Mouse (Mus musculus): ENCODE measurements at regions not wholly inside any gene's neighbourhood (a gene's known extent, or its start where the extent isn't known, plus 50 kb on each side); places are given as distances from the start of the nearest gene placed in this dataset.

DNA sequence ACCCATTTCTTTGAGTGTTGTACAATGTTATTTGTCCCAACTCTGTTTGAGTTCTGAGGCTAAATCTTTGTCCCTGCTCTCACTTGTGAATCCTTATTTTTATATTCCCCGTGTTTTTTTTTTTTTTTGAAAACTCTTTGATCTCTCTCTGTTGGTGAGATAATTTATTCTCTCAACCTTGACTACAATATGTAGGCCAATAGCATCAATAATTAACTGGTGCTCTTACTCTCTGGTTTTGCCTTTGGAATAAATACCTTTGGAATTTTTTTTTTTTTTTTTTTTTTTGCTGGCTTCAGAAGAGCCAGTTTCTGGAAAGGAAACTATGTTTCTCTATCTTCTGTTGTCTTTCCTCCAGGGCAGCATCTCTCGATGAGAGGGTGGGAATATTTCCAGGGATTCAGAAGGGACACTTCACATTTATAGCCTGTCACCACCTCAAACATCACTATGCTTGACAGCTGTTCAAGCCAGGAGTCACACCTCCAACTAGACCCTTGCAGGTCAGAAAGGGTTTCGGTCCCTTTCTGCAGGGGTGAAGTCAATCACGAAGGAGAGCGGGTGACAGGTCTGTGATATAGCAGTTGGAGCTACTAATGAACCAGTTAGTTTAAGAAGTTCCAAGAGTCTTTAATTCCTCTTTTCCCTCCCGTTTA lies 330.9 kb upstream of the Fam241a start:
- no peak for DNase-seq (ENCODE audit: low spot score)
- TF ChIP-seq CTCF (IDR thresholded peaks at IDR 0.05; ENCODE audit: low read depth), result no peak

GRCm38 (mm10) chr3:128226503-128226902 lies 330.4 kb upstream of the Fam241a start:
- H3K4me1 ChIP-seq (replicated peaks; ENCODE audit: insufficient read depth, low read length), result peaks cover 3% of the 10 kb centered on the region; the same call in 1 of the 2 replicates
- peak overlapping the region; percentile 54 for H3K27ac ChIP-seq
- H3K4me3 ChIP-seq (replicated peaks; ENCODE audit: low read depth, low read length), result no peak overlapping the region
- DNase-seq (ENCODE audit: low spot score), result no peak
- no peaks in the 10 kb centered on the region for H3K9me3 ChIP-seq (replicated peaks; ENCODE audit: low read length)
- H3K27me3 ChIP-seq (ENCODE audit: insufficient read depth, low read length), result no peaks in the 10 kb centered on the region
- no peaks in the 10 kb centered on the region for H3K36me3 ChIP-seq (ENCODE audit: insufficient read depth, low read length)
- H3K9ac ChIP-seq (ENCODE audit: low read depth, low read length), result no peak overlapping the region
- no peak overlapping the region for H3K4me2 ChIP-seq (ENCODE audit: low read length)
- WGBS, result 58% methylated on average over 6 of the region's 6 CpGs
- peak; percentile 83 for ATAC-seq (replicated peaks; ENCODE audit: low FRiP score, low read depth)
- TF ChIP-seq CTCF (IDR thresholded peaks at IDR 0.05; ENCODE audit: low read depth), result no peak

More for the DNA sequence above, 330.9 kb upstream of the Fam241a start:
- ATAC-seq (replicated peaks; ENCODE audit: low FRiP score, low read depth), result no peak
- Histone ChIP-seq H3K9me3 (replicated peaks; ENCODE audit: low read length) (no peaks in the 10 kb centered on the region), H3K36me3 (ENCODE audit: insufficient read depth, low read length) (no peaks in the 10 kb centered on the region), H3K4me1 (replicated peaks; ENCODE audit: insufficient read depth, low read length) (peaks cover 3% of the 10 kb centered on the region; the same call in 1 of the 2 replicates), H3K4me3 (replicated peaks; ENCODE audit: low read depth, low read length) (no peak overlapping the region), H3K9ac (ENCODE audit: low read depth, low read length) (no peak overlapping the region), H3K4me2 (ENCODE audit: low read length) (no peak overlapping the region), H3K27ac (peak overlapping the region; percentile 54), H3K27me3 (ENCODE audit: insufficient read depth, low read length) (no peaks in the 10 kb centered on the region)
- WGBS, result 63% methylated on average over 6 of the region's 6 CpGs

DNA sequence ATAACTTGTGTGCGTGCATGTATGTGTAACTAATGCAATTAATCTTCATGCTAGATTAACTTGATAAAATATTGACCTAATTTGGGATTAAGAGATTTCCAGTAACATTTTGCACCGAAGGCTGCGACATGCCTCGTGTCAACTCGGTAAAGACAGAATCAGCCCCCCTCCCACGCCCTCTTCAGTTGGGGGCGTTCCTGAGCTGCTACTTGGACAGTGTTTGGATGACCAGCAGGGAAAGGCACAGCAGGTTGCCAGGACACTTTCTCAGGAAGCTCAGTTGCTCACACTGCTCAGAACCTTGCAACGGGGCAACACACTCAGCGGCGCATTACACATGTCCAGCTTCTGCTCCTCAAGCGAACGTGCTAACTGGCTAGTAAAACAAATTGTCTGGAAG lies 326.2 kb upstream of the Fam241a start:
- no peaks in the 10 kb centered on the region for H3K27me3 ChIP-seq (ENCODE audit: insufficient read depth, low read length)
- no peaks in the 10 kb centered on the region for H3K36me3 ChIP-seq (ENCODE audit: insufficient read depth, low read length)
- H3K9ac ChIP-seq (ENCODE audit: low read depth, low read length), result no peak overlapping the region
- H3K4me1 ChIP-seq (replicated peaks; ENCODE audit: insufficient read depth, low read length), result peaks cover 3% of the 10 kb centered on the region; the same call in 1 of the 2 replicates
- no peak overlapping the region for H3K27ac ChIP-seq
- H3K4me2 ChIP-seq (ENCODE audit: low read length), result 0 out of 2 replicates have a peak overlapping the region, but pooled peaks have one; percentile 7
- no peak for ATAC-seq (replicated peaks; ENCODE audit: low FRiP score, low read depth)
- DNase-seq (ENCODE audit: low spot score), result peak; percentile 19
- WGBS, result 35% methylated on average over 12 of the region's 12 CpGs
- TF ChIP-seq CTCF (IDR thresholded peaks at IDR 0.05; ENCODE audit: low read depth), result no peak
- H3K4me3 ChIP-seq (replicated peaks; ENCODE audit: low read depth, low read length), result no peak overlapping the region
- no peaks in the 10 kb centered on the region for H3K9me3 ChIP-seq (replicated peaks; ENCODE audit: low read length)

DNA sequence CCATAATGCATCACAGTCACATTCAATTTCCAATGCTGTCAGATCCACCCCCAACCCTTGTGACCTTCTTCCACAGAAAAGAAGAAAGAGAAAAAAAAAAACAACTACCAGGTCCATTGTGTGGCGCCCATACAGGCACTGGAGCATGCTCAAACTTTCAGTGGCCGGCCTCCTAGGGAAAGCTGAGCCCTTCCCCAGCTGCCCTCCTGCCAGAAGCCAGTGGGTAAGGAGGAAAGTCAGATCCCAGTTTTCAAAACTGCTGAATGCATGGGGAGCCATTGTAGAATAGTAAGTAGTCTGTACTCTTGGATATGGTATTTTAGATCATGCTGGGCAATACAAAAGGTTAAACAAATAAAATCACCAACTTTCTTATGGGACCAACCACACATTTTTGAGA lies 325.5 kb upstream of the Fam241a start:
- TF ChIP-seq CTCF (IDR thresholded peaks at IDR 0.05; ENCODE audit: low read depth), result no peak
- 60% methylated on average over 2 of the region's 2 CpGs for WGBS
- Histone ChIP-seq H3K27ac (no peak overlapping the region), H3K36me3 (ENCODE audit: insufficient read depth, low read length) (no peaks in the 10 kb centered on the region), H3K4me1 (replicated peaks; ENCODE audit: insufficient read depth, low read length) (peaks cover 3% of the 10 kb centered on the region; the same call in 1 of the 2 replicates), H3K4me3 (replicated peaks; ENCODE audit: low read depth, low read length) (no peak overlapping the region), H3K9me3 (replicated peaks; ENCODE audit: low read length) (no peaks in the 10 kb centered on the region), H3K9ac (ENCODE audit: low read depth, low read length) (no peak overlapping the region), H3K4me2 (ENCODE audit: low read length) (no peak overlapping the region), H3K27me3 (ENCODE audit: insufficient read depth, low read length) (no peaks in the 10 kb centered on the region)
- DNase-seq (ENCODE audit: low spot score) (no peak), ATAC-seq (replicated peaks; ENCODE audit: low FRiP score, low read depth) (no peak)

GRCm38 (mm10) chr3:128220776-128221550 lies 324.8 kb upstream of the Fam241a start:
- no peaks in the 10 kb centered on the region for H3K36me3 ChIP-seq (ENCODE audit: insufficient read depth, low read length)
- H3K27ac ChIP-seq, result no peak overlapping the region
- H3K4me2 ChIP-seq (ENCODE audit: low read length), result no peak overlapping the region
- TF ChIP-seq CTCF (IDR thresholded peaks at IDR 0.05; ENCODE audit: low read depth), result no peak
- DNase-seq (ENCODE audit: low spot score), result no peak
- no peaks in the 10 kb centered on the region for H3K27me3 ChIP-seq (ENCODE audit: insufficient read depth, low read length)
- no peak overlapping the region for H3K4me3 ChIP-seq (replicated peaks; ENCODE audit: low read depth, low read length)
- WGBS, result 75% methylated on average over 8 of the region's 8 CpGs
- ATAC-seq (replicated peaks; ENCODE audit: low FRiP score, low read depth), result peak; percentile 54; the same call in 1 of the 2 replicates
- peaks cover 3% of the 10 kb centered on the region; the same call in 1 of the 2 replicates for H3K4me1 ChIP-seq (replicated peaks; ENCODE audit: insufficient read depth, low read length)
- no peaks in the 10 kb centered on the region for H3K9me3 ChIP-seq (replicated peaks; ENCODE audit: low read length)
- H3K9ac ChIP-seq (ENCODE audit: low read depth, low read length), result no peak overlapping the region

- Histone ChIP-seq H3K9ac (ENCODE audit: low read depth, low read length) (no peak overlapping the region), H3K36me3 (ENCODE audit: insufficient read depth, low read length) (no peaks in the 10 kb centered on the region), H3K4me2 (ENCODE audit: low read length) (no peak overlapping the region), H3K27ac (no peak overlapping the region), H3K4me3 (replicated peaks; ENCODE audit: low read depth, low read length) (no peak overlapping the region), H3K4me1 (replicated peaks; ENCODE audit: insufficient read depth, low read length) (peaks cover 3% of the 10 kb centered on the region; the same call in 1 of the 2 replicates), H3K27me3 (ENCODE audit: insufficient read depth, low read length) (no peaks in the 10 kb centered on the region), H3K9me3 (replicated peaks; ENCODE audit: low read length) (no peaks in the 10 kb centered on the region)
- DNase-seq (ENCODE audit: low spot score), result no peak
- ATAC-seq (replicated peaks; ENCODE audit: low FRiP score, low read depth), result no peak
- WGBS, result 76% methylated on average over 5 of the region's 5 CpGs
- TF ChIP-seq CTCF (IDR thresholded peaks at IDR 0.05; ENCODE audit: low read depth), result no peak
Observed at GRCm38 (mm10) chr3:128217765-128218415, 321.8 kb upstream of the Fam241a start.
